In the genomic region with DNA sequence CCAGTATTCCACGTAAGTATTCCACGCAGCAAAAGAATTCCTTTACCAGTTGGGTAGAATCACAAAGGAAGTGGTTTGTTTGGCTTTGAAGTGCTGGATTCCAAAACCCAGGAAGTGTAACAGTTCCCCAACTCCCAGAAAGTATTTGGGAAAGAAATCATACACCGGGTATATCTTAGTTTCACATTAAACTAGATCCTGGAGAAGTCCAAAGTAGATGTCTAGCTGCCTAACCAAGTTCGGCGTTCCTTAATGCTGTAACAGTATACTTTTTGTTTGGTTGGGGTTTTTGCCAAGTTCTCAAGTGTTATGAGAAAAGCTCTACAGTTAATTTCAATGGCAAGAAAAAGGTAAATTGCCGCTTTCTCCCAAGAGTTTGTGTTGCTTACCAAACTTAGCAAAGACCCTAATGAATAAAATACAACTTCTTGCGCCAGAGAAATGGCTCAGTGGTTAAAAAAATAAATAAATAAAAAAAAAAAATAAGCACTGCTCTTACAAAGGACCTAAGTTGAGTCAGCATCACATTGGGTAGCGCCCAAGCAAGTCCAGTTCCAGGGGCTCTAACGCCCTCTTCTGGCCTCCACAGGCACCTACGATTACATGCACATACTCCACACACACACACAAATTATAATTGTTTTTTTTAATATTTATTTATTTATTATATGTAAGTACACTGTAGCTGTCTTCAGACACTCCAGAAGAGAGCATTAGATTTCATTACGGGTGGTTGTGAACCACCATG, we compare ENCODE assay signal across 1 mouse cellular context.
TF ChIP-seq lines count a peak whose summit lies in the region.

No protein-coding gene starts in this region.

TF ChIP-seq in MEL, 35 proteins besides CTCF, POLR2A, EP300 and RAD21 (continued from another document):
- peak; percentile 41; the same call in 1 of the 2 replicates for TF ChIP-seq MYC (IDR thresholded peaks at IDR 0.05; ENCODE audit: low read depth, low read length)
